Mouse (Mus musculus) kidney, embryonic 16.5 days (tissue): ENCODE results near the gene Ndrg2. TPM values are rescaled to one million over a fixed set of nuclear protein-coding genes. Genes with fewer than 3 reads are reported as not detected.
A peak's percentile ranks its signal among the peaks of the same experiment; 100 is the strongest.

Experiments
- ATAC-seq: fragments of 200-750 bp; cut with Nextera tagmentation; 2 replicates; pipeline ENCODE4 v1.8.0; 2017; ENCODE audit warnings: moderate TSS enrichment; ENCODE audit not compliant: low FRiP score, low TSS enrichment
- H3K27ac ChIP-seq: fragments of 300-500 bp; sonication (generic); 2 replicates; pipeline ENCODE4 v1.5.1; 2014; ENCODE audit warnings: low read length
- H3K27me3 ChIP-seq: fragments of 300-500 bp; sonication (generic); 2 replicates; pipeline ENCODE4 v1.6.1; 2014; ENCODE audit warnings: low read length, control low read depth, mixed read lengths; ENCODE audit not compliant: insufficient read depth
- H3K36me3 ChIP-seq: fragments of 300-500 bp; sonication (generic); 2 replicates; pipeline ENCODE4 v1.6.1; 2014; ENCODE audit warnings: low read length, control low read depth, mixed read lengths; ENCODE audit not compliant: insufficient read depth
- H3K4me1 ChIP-seq: fragments of 300-500 bp; sonication (generic); 2 replicates; pipeline ENCODE4 v1.6.1; 2014; ENCODE audit warnings: low read length, control low read depth, mixed read lengths; ENCODE audit not compliant: insufficient read depth
- H3K4me2 ChIP-seq: fragments of 300-500 bp; sonication (generic); replicated peaks from 2 replicates; pipeline ENCODE4 v1.6.1; 2014; ENCODE audit warnings: low read depth, low read length
- H3K4me3 ChIP-seq: fragments of 300-500 bp; sonication (generic); 2 replicates; pipeline ENCODE4 v1.5.1; 2014; ENCODE audit warnings: mild to moderate bottlenecking, low read length
- H3K9ac ChIP-seq: fragments of 300-500 bp; sonication (generic); replicated peaks from 2 replicates; pipeline ENCODE4 v1.6.1; 2014; ENCODE audit warnings: low read length
- H3K9me3 ChIP-seq: fragments of 300-500 bp; sonication (generic); 2 replicates; pipeline ENCODE4 v1.6.1; 2016; ENCODE audit warnings: low read length, control low read depth
- WGBS: fragments of 180-500 bp; shearing (Covaris S2); extraction: QIAGEN DNeasy Blood & Tissue Kit; methylation state at CpG from one replicate; pipeline ENCODE4 v1.1.7; 2014; 5-methylcytosine and 5-hydroxymethylcytosine counted together
- polyA plus RNA-seq: library from polyadenylated mRNA; unstranded; fragments of >200 nt; fragmentation: Nextera tagmentation; extraction: Ambion mirVana; gene quantifications from 2 replicates; pipeline ENCODE4 v1.2.1, GENCODE M21; 2015

Gene Ndrg2
- polyA plus RNA-seq, 1 experiment from 2014 or later, result 59.5 TPM

GRCm38 (mm10) chr14:51915030-51915429 is 1.1 kb upstream of the Ndrg2 start:
- H3K4me3 ChIP-seq, result no peak overlapping the region
- H3K9me3 ChIP-seq, result no peaks in the 10 kb centered on the region
- no peak overlapping the region for H3K4me2 ChIP-seq
- H3K4me1 ChIP-seq, result peaks cover 17% of the 10 kb centered on the region
- 7% methylated on average over 3 of the region's 3 CpGs for WGBS
- H3K27ac ChIP-seq, result no peak overlapping the region; the same call in 1 of the 2 replicates
- no peaks in the 10 kb centered on the region for H3K36me3 ChIP-seq
- no peak overlapping the region for H3K9ac ChIP-seq
- no peak for ATAC-seq
- no peaks in the 10 kb centered on the region for H3K27me3 ChIP-seq

GRCm38 (mm10) chr14:51913062-51913959 is 647 bp downstream of the Ndrg2 start:
- peak overlapping the region; percentile 69 for H3K9ac ChIP-seq
- H3K27me3 ChIP-seq, result no peaks in the 10 kb centered on the region
- peak overlapping the region; percentile 98 for H3K4me2 ChIP-seq
- no peaks in the 10 kb centered on the region for H3K9me3 ChIP-seq
- 0 out of 2 replicates have a peak overlapping the region, but pooled peaks have one; percentile 1 for H3K27ac ChIP-seq
- peak; percentile 84 for ATAC-seq
- peaks cover 17% of the 10 kb centered on the region for H3K4me1 ChIP-seq
- H3K4me3 ChIP-seq, result peak overlapping the region; percentile 65
- no peaks in the 10 kb centered on the region for H3K36me3 ChIP-seq
- under 1% methylated on average over 54 of the region's 58 CpGs for WGBS

GRCm38 (mm10) chr14:51912391-51913061 is 1.4 kb downstream of the Ndrg2 start:
- Histone ChIP-seq H3K9ac (peak overlapping the region; percentile 69), H3K4me1 (peaks cover 17% of the 10 kb centered on the region), H3K4me3 (peak overlapping the region; percentile 65), H3K9me3 (no peaks in the 10 kb centered on the region), H3K27me3 (no peaks in the 10 kb centered on the region), H3K4me2 (peak overlapping the region; percentile 98), H3K27ac (no peak overlapping the region), H3K36me3 (no peaks in the 10 kb centered on the region)
- peak; percentile 25 for ATAC-seq
- WGBS, result 15% methylated on average over 14 of the region's 14 CpGs

GRCm38 (mm10) chr14:51911301-51911700 is 2.7 kb downstream of the Ndrg2 start:
- no peak overlapping the region for H3K4me2 ChIP-seq
- no peak overlapping the region for H3K9ac ChIP-seq
- ATAC-seq, result no peak
- peaks cover 17% of the 10 kb centered on the region for H3K4me1 ChIP-seq
- H3K27me3 ChIP-seq, result no peaks in the 10 kb centered on the region
- H3K36me3 ChIP-seq, result no peaks in the 10 kb centered on the region
- no peak overlapping the region for H3K27ac ChIP-seq
- WGBS, result 80% methylated on average over 10 of the region's 10 CpGs
- H3K4me3 ChIP-seq, result no peak overlapping the region
- H3K9me3 ChIP-seq, result no peaks in the 10 kb centered on the region

- H3K4me1 ChIP-seq, result no peaks in the 10 kb centered on the region
- H3K9me3 ChIP-seq, result no peaks in the 10 kb centered on the region
- no peaks in the 10 kb centered on the region for H3K27me3 ChIP-seq
- 93% methylated on average over 11 of the region's 11 CpGs for WGBS
- ATAC-seq, result no peak
- no peak overlapping the region for H3K4me3 ChIP-seq
- H3K4me2 ChIP-seq, result no peak overlapping the region
- H3K9ac ChIP-seq, result no peak overlapping the region
- no peaks in the 10 kb centered on the region for H3K36me3 ChIP-seq
- H3K27ac ChIP-seq, result no peak overlapping the region
These were observed 7.9 kb downstream of the Ndrg2 start for GRCm38 (mm10) chr14:51906102-51906501.

- H3K27me3 ChIP-seq, result no peaks in the 10 kb centered on the region
- no peaks in the 10 kb centered on the region for H3K36me3 ChIP-seq
- no peaks in the 10 kb centered on the region for H3K9me3 ChIP-seq
- no peak for ATAC-seq
- no peak overlapping the region for H3K9ac ChIP-seq
- no peaks in the 10 kb centered on the region for H3K4me1 ChIP-seq
- H3K4me3 ChIP-seq, result no peak overlapping the region
- WGBS, result 69% methylated on average over 7 of the region's 7 CpGs
- H3K27ac ChIP-seq, result no peak overlapping the region
- H3K4me2 ChIP-seq, result no peak overlapping the region
These were observed 9.3 kb downstream of the Ndrg2 start for GRCm38 (mm10) chr14:51904706-51905105.

- no peak overlapping the region for H3K4me2 ChIP-seq
- no peaks in the 10 kb centered on the region for H3K27me3 ChIP-seq
- no peak overlapping the region for H3K9ac ChIP-seq
- H3K9me3 ChIP-seq, result no peaks in the 10 kb centered on the region
- no peak overlapping the region for H3K27ac ChIP-seq
- no peaks in the 10 kb centered on the region for H3K36me3 ChIP-seq
- no peaks in the 10 kb centered on the region for H3K4me1 ChIP-seq
- H3K4me3 ChIP-seq, result no peak overlapping the region
- 84% methylated on average over 9 of the region's 9 CpGs for WGBS
- no peak for ATAC-seq
These were observed 10.2 kb downstream of the Ndrg2 start for GRCm38 (mm10) chr14:51903782-51904181.

- Histone ChIP-seq H3K9me3 (no peaks in the 10 kb centered on the region), H3K27me3 (no peaks in the 10 kb centered on the region), H3K4me3 (no peak overlapping the region), H3K9ac (no peak overlapping the region), H3K4me1 (no peaks in the 10 kb centered on the region), H3K27ac (no peak overlapping the region), H3K4me2 (no peak overlapping the region), H3K36me3 (no peaks in the 10 kb centered on the region)
- WGBS, result 62% methylated on average over 9 of the region's 9 CpGs
- ATAC-seq, result no peak
These were observed 10.9 kb downstream of the Ndrg2 start for GRCm38 (mm10) chr14:51902806-51903710.

GRCm38 (mm10) chr14:51899351-51899750 is 14.6 kb downstream of the Ndrg2 start:
- Histone ChIP-seq H3K36me3 (no peaks in the 10 kb centered on the region), H3K4me2 (no peak overlapping the region), H3K4me1 (no peaks in the 10 kb centered on the region), H3K9ac (no peak overlapping the region), H3K27me3 (no peaks in the 10 kb centered on the region), H3K9me3 (no peaks in the 10 kb centered on the region), H3K4me3 (no peak overlapping the region), H3K27ac (no peak overlapping the region)
- WGBS, result 88% methylated on average over 1 of the region's 1 CpGs
- no peak for ATAC-seq
